Mouse (Mus musculus) embryonic fibroblast, embryonic 13.5 days (primary cell): ENCODE measurements around the gene Cracr2a. TPM values are rescaled to one million over a fixed set of nuclear protein-coding genes. Genes with fewer than 3 reads are reported as not detected.

Experiments
- H3K27ac ChIP-seq: 2 replicates; pipeline ENCODE4 v1.5.1; 2012; ENCODE audit warnings: low read length, control low read depth, inconsistent platforms; ENCODE audit not compliant: insufficient read depth
- H3K4me1 ChIP-seq: 2 replicates; pipeline ENCODE4 v1.6.1; 2011; ENCODE audit warnings: low read length; ENCODE audit not compliant: control insufficient read depth, insufficient read depth
- H3K4me3 ChIP-seq: 2 replicates; pipeline ENCODE4 v1.5.1; 2011; ENCODE audit warnings: mild to moderate bottlenecking, control low read depth, low read length; ENCODE audit not compliant: insufficient read depth
- CTCF ChIP-seq: IDR thresholded peaks from 2 replicates; pipeline ENCODE4 v1.5.1; 2011; ENCODE audit warnings: mild to moderate bottlenecking, control low read depth, low read length, moderate library complexity, borderline replicate concordance; ENCODE audit not compliant: insufficient read depth
- POLR2A ChIP-seq: IDR thresholded peaks from 2 replicates; pipeline ENCODE4 v1.6.1; 2011; ENCODE audit warnings: low read depth, mild to moderate bottlenecking, control low read depth, low read length, moderate library complexity
- polyA plus RNA-seq: library from polyadenylated mRNA; stranded (reverse); fragments of >200 nt; gene quantifications from 2 replicates; pipeline ENCODE4 v1.2.4, GENCODE M21; 2011; ENCODE audit warnings: low read depth; ENCODE audit not compliant: missing spikeins, insufficient read length

Gene Cracr2a
- polyA plus RNA-seq, 1 experiment, result 0.72 TPM

- Histone ChIP-seq H3K4me1 (no peaks in the 10 kb centered on the region), H3K4me3 (peak overlapping the region; percentile 14; the same call in 1 of the 2 replicates), H3K27ac (no peak overlapping the region)
- TF ChIP-seq CTCF, result no peak
- TF ChIP-seq POLR2A, result no peak
Measured at GRCm38 (mm10) chr6:127560872-127561230, 287 bp upstream of the Cracr2a start.

DNA sequence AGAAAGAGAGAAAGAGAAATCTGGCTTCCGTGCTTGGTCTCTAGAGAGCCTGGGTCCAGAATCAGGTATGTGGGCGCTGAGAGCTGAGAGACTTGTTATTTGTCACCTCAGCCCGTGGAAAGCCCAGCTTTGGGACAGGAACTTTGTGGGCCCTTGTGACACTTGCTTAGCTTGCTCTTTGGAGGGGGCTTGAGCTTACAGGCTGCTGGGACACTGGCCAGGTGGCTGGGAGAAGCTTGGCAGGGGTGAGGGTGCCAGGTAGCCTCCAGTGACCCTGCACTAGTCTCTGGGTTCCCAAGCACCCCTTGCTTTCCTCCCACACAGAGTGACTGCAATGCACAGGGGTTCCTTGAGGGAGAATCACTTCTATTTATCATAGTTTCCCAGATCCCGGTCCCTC lies 2.4 kb downstream of the Cracr2a start:
- Histone ChIP-seq H3K27ac (no peak overlapping the region), H3K4me3 (no peak overlapping the region), H3K4me1 (no peaks in the 10 kb centered on the region)
- TF ChIP-seq CTCF (no peak), POLR2A (no peak)

DNA sequence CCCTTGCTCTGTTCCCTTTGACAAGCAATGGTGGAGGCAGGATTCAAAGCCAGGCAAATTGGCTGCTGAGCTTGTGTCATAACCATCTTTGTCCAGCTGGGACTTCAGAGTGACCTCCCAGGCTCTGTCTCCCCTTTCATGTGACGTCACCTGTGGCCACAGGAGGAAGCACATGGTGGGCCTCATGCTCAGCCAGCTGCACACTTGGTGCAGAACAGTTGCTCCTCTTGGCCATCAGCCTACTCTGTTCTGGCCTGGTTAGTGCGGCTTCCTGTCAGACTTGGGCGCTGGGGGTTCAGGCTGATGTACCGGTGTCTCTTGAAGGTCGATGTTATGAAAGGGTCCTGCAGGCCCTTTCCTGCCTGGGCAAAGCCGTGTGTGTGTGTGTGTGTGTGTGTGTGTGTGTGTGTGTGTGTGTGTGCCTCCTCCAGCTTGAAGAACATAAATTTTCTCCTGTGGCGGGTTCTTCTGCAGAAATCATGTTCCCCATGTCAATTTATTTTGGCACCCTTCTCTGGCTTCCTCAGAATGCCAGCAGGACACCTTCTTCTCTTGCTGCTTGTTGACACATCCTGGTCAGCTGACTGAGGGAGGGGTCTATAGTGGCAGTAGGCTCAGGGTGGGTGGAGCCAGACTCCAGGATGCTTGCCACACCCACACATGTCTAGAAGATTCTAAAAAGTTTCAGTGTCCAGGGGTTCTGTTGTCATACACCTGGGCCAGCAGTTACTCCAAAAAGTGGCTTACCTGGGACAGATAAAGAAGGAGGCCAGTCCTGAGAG lies 5.0 kb downstream of the Cracr2a start:
- no peaks in the 10 kb centered on the region for H3K4me1 ChIP-seq
- TF ChIP-seq CTCF (no peak), POLR2A (no peak)
- no peak overlapping the region for H3K4me3 ChIP-seq
- H3K27ac ChIP-seq, result no peak overlapping the region

DNA sequence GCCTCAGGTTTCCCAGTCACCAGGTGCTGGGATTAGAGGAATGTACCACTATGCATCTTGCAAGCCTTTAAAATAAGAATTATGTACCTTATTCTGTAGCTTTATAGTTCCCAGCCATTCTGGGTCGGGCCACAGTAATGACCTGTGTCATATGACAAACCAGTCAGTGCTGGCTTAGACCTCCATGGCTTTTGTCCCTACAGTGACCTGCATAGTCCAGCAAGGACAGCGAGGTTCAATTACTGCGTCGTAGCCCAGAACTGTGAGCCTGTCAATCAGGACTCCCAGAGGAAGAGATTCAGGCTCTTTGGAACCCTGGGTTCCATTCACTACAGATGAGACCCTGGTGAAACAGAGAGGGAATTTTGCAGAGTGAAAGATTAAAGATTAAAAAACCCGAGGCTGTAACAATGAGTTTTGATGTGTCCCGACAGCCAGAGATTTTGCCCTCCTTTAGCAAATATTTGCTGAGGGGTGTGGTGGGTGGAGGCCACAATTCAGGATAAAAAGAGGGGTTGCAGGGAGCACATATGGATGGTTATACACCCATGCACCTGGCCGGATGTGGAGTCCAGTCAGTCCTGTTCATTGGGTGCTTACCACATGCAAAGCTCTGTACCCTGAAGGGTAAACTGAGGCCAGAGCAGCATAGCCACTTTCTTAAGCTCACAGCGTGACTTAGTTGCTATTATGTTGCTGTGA lies 10.9 kb downstream of the Cracr2a start:
- Histone ChIP-seq H3K4me1 (no peaks in the 10 kb centered on the region), H3K4me3 (no peak overlapping the region)
- TF ChIP-seq POLR2A (no peak), CTCF (no peak)

GRCm38 (mm10) chr6:127573779-127574463 lies 12.8 kb downstream of the Cracr2a start:
- no peaks in the 10 kb centered on the region for H3K4me1 ChIP-seq
- H3K27ac ChIP-seq, result no peak overlapping the region
- TF ChIP-seq CTCF, result no peak
- no peak for TF ChIP-seq POLR2A
- H3K4me3 ChIP-seq, result no peak overlapping the region

More for the DNA sequence above, 10.9 kb downstream of the Cracr2a start:
- H3K27ac ChIP-seq, result no peak overlapping the region

DNA sequence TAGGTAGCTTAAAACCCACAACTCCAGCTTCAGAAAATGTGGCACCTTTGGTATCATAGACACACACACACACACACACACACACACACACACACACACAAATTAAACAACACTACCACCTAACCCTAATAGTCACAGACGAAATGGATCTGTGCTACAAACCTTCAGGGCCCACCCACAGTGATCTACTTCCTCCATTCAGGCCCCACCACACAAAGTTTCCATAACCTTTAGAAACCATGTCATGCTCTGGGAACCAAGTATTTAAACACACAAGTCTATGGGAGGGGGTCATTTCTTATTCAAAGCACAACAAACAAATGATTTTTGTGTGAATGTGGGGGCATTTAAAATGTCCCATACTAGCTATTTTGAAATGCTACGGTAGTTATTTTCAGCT lies 14.1 kb downstream of the Cracr2a start:
- no peak for TF ChIP-seq POLR2A
- no peak for TF ChIP-seq CTCF
- Histone ChIP-seq H3K4me1 (no peaks in the 10 kb centered on the region), H3K4me3 (no peak overlapping the region), H3K27ac (no peak overlapping the region)

DNA sequence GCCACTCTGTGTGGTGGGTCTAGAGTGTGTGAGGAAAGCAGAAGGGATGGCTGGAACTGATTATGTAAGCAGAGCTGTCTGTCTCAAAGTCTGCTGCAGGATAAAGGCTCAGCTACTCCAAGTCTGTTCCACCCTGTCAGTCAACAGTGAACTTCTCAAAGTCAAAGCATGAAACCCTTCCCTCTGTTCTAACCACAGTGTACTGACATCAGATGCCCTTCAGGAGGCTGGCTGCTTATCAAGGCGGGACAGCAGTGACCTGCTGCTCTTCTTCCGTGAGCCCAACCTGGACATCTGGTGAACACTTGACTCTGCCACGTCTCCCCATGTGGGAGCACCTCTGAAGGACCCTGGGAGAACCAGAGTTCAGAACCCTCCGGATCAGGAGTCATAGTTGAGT lies 16.6 kb downstream of the Cracr2a start:
- TF ChIP-seq CTCF, result no peak
- no peak for TF ChIP-seq POLR2A
- no peaks in the 10 kb centered on the region for H3K4me1 ChIP-seq
- no peak overlapping the region for H3K27ac ChIP-seq
- no peak overlapping the region for H3K4me3 ChIP-seq

DNA sequence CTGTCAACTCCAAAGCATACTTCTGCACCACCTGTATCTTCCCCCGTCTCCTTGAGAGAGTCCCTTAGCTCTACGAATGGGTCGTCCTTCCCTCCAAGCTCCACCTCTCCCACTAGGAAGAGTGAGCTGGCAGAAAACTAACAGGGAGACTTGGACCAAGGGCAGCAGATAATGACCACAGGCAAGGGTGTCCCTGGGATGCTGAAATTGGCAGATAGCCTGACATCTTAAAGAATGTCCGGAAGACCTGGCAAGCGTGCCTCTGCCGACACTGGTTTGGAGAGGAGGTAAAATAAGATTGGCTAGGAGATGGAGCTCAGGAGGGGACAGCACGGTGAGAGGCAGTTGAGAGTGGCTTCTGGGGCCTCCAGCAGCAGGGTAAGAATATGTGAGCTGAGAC lies 17.2 kb downstream of the Cracr2a start:
- no peak for TF ChIP-seq POLR2A
- no peak for TF ChIP-seq CTCF
- Histone ChIP-seq H3K27ac (no peak overlapping the region), H3K4me1 (no peaks in the 10 kb centered on the region), H3K4me3 (no peak overlapping the region)

GRCm38 (mm10) chr6:127578810-127579209 lies 17.7 kb downstream of the Cracr2a start:
- Histone ChIP-seq H3K27ac (no peak overlapping the region), H3K4me1 (no peaks in the 10 kb centered on the region), H3K4me3 (no peak overlapping the region)
- TF ChIP-seq CTCF, result no peak
- no peak for TF ChIP-seq POLR2A

- no peaks in the 10 kb centered on the region for H3K4me1 ChIP-seq
- no peak overlapping the region for H3K27ac ChIP-seq
- H3K4me3 ChIP-seq, result no peak overlapping the region
- TF ChIP-seq CTCF (no peak), POLR2A (no peak)
Measured at GRCm38 (mm10) chr6:127581915-127582314, 20.8 kb downstream of the Cracr2a start.
